Mouse (Mus musculus) adrenal gland, postnatal 36 days (tissue): ENCODE results near the gene Pcp4l1. TPM values are rescaled to one million over a fixed set of nuclear protein-coding genes. Genes with fewer than 3 reads are reported as not detected.

Experiments used
- DNase-seq, 2 experiments: peaks; one replicate each; pipeline ENCODE4 v3.0.0; 2021; ENCODE audit warnings: mixed read lengths in 1 of 2
- total RNA-seq, 2 experiments: library from RNA; stranded (reverse); gene quantifications; 2 replicates each; pipeline ENCODE4 v1.2.3; 2021

Gene Pcp4l1
- total RNA-seq, 2 experiments from 2014 or later = 42.0 to 53.6 TPM

DNA sequence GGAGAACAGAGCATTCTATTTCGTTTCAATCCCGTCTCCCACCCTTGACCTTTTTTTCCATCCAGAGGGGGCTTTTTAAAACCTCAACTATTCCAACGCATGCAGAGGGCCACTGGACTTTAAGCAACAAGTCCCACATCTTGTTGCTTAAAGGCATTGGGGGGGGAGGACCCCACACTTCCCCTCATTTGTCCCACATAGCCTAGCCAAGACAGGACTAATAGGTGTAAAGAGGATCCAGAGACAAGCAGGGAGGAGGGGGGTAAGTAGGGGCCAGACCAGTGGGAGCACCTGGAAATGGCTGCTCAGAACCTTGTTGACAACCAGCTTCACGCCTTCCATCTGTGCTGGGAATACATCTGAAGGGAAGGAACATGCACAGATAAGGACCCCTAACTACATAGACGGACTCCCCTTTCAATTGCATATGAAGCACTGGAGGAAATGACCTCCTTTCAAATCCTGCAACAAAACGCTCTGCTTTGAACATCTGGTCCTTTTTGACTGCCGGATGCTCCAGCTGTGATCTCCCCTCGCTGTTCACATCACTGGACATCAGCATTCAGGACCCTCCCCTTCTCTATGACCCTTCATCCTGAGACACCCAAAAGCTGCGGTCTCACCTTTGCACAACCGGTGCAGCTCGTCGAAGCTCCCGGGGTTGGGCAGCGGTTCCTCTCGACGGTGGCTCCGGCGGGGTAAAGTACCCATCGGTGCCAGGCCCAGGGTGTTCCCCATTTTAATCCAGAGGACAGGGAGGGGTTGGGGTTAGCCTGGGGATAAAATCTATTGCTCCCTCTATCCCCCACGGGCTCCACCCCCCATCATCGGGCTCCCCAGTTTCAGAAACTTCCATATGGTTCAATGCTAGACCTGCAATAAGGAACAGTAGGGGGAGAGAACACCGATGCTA is 25.5 kb upstream of the Pcp4l1 start:
- peak; percentile 27 to 35 for DNase-seq

DNA sequence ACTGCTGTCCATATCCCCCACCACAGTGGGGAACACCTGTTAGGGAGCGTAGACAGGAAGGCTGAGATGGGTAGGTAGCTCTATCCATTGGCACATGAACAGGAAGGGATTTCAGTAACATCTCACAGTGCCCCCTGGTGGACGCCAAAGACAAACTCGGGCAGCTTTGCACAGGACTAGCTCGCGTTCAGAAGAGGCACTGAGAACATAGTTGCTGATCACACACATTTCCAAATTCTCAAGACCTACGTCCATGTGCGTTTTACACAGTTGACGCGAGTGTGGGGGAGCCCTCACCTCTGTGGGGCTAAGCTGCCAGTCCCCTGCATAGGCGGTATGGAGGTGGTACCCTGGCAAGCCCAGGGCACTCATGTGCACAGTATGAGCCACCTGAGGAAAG is 24.8 kb upstream of the Pcp4l1 start:
- DNase-seq = peak; percentile 88 to 92

DNA sequence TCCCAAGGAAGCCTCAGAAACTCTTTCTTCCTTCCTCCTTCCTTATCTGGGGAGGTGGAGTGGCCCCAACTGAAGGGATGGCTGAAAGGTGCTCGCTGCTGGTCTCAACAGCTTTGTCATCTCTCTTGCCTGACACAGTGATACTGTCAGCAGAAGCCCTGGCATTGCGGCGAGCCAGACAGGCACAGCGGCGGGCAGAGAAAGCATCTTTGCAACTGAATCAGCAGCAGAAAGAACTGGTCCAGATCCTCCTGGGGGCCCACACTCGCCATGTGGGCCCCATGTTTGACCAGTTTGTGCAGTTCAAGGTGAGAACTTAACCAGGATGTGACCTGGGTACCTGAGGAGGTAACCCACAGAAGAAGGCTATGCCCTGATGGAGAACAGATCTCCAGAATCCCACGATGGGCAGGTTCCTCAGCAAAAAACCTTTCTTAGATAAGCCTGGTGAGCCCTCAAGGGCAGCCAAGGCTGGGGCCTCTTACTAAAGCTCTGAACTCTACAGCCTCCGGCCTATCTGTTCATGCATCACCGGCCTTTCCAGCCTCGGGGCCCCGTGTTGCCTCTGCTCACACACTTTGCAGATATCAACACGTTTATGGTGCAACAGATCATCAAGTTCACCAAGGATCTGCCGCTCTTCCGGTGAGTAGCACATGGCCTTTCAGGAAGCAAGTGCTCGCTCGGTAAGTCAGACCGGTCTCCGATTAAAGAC is 20.3 kb upstream of the Pcp4l1 start:
- DNase-seq = no peak

DNA sequence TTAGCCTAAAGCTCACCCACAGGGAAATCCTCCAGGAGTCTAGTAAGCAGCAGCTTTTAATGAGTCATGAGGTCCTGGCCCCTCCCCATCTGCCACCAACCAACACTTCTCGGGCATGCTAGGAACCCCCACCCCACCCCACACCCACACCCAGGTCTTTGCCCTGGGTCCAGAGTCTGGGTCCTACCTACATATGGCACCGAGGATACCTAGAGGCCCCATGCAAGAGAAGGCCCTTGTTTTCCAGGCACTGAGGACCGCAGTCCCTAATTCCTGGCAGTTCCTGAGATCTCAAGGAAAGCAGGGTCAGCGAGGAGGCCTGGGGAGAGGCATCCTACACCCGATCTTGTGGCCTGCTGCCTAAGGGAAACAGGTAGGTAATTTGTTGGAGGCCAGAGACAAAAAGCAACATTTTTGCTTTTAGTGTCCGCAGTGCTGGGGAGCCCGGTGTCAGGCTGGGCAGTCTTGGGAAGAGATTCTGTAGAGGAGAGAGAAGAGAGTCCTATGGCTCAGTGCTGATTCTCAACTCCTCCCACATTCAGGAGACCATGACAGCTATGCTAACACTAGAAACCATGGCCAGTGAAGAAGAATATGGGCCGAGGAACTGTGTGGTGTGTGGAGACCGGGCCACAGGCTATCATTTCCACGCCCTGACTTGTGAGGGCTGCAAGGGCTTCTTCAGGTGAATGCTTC is 17.9 kb upstream of the Pcp4l1 start, which contains the start of gene Nr1i3:
Gene Nr1i3 (plus strand): TSS at position 170 of the 696 bp plus-strand sequence.
- DNase-seq = no peak

DNA sequence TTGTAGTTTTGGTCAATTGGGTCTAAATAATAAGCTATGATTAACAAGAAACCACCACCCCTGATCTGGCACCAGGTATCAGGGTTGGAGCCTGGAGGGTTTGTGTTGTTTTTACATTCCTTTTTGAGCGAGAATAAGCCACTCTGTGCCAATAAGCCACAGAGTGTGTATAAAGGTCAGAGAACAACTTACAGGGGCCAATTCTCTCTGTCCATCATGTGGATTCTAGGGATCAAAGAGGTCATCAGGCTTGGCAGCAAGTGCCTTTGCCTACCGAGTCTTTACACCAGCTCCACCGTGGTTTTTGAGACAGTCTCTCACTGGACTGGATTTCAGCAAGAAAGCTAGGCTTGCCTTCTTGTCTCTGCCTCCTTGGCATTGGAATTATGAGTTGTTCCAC is 16.8 kb upstream of the Pcp4l1 start:
- no peak for DNase-seq

DNA sequence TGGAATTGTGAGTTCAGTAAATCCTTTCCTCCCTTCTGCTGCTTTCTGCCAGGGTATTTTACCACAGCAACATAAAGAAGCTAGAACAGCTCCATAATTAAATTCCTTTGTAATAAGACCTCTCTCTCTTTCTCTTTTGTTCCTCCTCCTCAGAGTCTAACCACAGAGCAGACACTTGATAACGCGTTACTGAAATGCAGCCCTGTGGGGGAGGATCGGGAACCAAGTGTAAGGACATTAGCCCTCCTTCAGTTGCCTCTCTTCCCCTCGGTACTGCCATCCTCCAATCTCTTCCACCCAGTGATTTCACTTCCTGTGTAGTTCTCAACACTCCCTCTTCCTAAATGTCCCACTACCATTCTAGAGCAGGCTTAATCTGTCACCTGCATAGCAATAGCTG is 13.3 kb upstream of the Pcp4l1 start:
- no peak for DNase-seq

DNA sequence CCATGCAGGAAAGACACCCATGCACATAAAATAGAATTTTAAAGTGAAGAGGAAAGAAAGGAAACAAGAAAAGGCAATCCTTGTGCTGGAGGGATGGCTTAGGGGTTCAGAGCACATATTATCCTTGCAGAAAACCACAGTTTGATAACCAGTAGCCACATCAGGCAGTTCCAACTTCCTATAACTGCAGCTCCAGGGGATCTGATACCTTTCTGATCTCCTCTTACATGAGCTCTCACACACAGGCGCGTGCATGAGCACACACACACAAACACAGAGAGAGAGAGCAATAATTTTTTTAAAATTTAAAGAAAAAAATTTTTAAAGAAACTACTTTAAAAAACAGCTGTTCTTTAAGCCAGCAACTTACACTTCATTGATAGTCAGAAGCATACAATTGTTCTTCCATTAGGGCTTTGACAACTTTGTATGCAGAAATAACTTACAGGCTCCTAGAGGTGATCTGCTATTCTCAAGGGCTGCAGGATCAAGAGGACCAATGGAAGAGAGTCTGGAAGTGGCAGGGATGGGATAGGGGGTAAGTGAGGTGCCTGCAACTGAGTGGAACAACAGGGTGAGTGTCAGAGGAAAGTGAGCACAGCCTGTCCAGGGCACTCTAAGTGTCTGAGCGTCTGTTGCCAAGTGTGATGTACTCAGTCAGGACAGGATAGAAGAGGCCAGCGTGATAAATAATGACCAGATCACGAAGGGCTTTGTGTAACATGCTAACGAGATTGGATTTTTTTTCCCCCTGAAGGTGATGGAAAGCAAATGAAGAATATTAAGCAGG is 9.8 kb upstream of the Pcp4l1 start:
- no peak for DNase-seq

DNA sequence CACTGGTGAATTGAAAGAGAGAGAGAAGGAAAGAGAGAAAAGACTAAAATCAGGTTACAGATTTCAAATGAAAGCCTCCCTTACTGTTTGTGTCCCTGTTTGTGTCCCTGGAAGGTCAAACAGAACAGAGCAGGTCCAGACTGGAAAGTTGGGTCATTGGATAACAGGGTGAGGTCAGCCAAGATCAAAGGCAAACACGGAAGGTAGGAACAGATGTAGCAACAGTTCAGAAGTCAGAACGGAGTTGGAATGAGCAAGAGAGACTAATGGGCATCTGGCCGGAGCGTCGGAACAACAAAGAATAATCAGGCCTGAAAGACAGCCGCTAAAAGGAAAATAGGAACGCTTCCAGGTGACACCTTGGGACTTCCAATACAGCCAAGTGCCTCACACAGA is 8.2 kb upstream of the Pcp4l1 start:
- DNase-seq = no peak

DNA sequence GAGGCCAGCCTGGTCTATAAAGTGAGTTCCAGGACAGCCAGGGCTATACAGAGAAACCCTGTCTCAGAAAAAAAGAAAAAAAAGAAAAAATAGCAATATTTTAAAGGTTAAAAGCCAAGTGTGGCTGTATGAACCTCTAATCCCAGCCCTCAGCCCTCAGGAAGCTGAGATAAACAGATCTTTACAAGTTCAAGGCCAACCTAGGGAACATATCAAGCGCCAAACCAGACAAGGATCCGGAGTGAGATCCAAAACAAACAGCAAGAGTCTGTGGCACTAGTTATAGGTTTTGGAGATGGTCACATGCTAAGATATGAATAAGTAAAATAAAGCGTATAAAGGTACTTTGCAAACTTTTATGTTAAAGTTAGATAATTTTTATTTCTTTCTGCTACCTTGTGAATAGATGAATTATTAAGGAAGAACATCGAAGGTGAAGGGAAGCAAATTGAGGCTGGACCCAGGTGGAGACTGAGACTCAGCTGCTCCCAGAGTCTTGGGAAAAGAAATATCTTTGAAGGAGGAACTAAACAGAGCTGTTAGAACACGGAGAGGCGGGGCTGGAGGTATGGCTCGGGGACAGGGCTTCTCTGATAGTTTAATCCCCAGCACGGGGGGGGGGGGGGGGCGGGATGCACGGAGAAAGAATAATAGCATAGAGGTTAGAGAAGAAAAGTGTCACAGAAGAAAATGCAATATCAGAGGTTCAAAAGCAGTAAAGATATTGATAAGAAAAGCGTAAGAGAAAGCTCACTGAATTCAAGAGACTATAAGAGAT is 7.6 kb upstream of the Pcp4l1 start:
- no peak for DNase-seq

DNA sequence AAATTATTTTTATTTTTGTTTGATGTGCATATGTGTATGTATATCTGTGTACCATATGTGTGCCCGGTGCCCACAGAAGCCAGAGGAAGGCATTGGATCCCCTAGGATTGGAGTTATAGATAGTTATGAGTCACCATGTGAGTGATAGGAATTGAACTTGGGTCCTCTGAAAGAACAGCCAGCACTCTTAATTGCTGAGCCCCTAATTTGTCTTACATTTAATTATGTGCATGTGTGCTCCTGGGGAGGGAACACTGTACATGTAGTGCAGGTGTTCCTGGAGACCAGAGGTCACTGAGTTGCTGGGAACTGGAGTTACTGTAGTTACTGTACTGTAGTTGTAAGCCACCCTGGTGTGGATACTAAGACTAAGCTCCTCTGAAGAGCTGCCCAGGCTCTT is 4.7 kb upstream of the Pcp4l1 start:
- DNase-seq = no peak

DNA sequence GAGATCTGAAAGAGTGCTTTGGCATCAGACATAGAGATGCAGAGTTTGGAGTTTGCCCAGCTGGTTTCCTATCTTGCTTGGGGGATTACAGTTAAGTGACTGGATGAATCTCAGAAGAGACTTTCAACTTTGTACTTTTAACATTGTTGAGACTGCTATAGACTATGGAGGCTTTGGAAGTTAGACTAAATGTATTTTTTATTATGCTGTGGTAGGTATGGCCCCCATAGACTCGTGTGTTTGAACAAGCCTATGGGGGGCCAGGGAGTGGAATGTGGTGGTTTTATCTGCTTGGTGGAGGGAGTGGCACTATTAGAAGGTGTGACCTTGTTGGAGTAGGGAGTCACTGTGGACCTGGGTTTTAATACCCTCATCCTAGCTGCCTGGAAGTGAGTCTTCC is 3.5 kb upstream of the Pcp4l1 start:
- DNase-seq = no peak

DNA sequence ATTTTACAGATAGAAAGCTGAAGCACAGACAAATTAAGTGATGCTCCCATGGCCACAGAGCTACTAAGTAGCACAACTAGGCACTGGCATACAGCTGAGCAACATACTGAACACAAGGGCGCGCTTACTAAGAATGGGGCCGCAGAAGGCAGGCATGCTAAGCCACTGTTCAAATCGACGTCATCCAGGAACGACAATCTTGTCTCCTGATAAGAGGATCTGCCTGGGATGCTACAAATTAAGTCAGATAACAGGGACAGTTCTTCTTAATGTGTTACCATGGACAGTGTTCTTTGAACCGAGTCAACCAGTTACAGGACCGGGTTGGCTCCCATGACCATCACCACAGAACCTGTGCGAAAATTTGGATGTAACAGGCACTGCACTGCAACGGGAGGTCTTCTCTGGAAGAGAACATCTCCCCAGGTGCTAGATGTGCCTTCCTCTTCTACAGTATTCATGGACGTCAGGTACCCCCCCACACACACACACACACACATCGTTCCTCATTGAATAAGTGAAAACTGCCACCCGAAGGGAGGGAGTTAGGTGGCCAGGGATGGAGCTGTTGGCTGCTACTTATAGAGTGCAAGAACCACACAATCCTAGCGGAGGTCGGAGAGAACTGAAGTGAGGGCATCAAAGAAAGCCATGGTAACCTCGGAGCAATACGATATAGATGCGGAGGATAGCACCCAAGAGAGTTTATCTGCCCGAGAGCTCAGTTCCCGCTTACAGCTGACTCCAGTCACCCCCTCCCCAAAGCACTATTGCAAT is 834 bp downstream of the Pcp4l1 start:
- DNase-seq = no peak

DNA sequence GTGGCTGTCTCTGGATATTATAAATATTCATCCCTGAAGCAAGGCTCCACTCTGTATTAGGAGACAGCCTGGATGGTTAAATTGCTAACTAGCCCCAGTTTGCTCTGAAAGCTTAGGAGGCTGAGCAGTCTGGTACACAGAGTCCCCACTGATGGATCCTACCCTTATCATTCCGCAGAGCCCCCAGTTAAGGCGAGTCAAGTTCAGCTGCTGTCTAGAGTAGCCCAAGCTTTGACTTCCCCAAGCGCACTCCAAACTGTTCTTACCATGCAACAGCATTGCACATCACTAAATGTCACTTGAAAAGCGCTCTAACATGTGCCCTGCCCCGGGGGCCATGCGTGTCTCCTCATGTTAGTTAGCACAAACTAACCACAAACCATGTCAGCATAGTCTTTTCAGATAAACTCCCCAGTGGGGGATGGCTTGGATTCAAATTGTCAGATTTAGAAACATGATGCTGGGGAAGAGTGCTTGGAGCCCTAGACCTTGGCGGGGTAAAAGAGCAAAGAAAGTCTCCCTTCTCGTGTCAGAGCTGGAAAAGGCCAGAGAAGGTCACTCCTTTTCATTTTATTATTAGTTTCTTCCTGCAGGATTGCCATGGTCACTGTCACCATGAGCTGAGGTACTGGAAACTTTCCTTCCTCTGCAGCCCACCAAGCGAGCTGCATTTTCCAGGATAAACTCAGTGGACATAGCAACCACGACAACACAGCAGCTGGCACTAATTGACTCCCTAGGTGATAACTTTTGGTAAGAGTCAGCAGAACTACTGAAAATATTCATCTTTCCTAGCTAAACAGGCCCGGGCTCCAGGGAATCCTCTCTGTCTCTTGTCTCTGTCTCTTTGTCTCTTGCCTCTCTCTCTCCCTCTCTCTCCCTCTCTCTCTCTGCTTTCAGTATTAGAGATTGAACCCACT is 1.9 kb downstream of the Pcp4l1 start:
- no peak for DNase-seq

DNA sequence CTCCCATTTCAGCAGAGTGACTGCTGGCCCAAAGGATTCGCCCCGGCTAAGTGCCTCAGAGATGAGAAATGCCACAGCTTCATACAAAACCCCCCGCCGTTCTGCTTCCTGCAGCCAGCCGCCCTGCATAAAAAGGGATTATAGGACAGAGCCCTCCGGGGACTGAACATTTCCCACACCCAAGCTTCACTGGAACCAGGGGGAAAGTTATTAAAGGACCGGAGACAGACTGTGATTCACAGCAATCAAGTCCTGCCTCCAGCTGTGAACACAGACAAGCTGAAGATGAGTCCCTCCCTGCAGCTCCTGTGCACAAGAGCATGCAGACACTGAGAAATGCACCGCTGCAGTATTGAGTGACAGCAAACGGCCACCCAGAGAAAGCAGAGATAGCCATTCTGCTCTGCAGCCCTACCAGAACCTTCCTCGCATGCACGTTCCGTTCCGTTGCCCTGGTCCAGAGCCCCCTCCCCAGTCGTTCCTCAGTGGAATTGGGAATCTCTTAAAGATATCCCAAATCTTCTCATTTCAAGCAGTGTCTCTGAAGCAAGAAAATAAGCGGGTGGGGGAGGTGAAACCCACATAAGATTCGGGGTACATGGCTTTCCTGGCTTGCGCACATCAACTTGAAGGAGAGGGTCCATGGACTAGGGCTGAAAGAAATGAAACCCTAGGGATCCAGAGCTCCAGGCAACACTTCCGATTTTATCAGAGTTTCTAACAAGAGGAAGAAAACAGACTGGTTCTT is 2.8 kb downstream of the Pcp4l1 start:
- peak in 1 of 2 experiments; percentile 22 for DNase-seq

DNA sequence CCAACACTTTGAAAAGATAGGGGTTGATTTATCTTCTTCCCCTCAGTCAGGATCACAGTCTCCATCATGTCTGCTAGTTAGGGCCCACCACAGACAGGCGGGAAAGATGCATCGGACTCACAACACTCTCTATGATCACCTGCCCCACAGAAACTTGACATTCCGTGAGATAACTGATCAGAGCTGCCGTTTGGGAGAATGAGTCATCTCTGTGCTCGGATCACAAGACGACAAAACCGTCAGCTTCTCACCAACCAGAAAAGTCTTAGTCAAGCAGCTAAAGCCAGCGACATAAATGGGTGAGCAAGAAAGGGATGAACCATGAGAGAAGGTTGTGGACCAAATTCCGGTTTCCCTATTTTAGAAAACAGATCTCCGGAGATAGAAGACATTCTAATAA is 3.8 kb downstream of the Pcp4l1 start:
- DNase-seq = peak in 1 of 2 experiments; percentile 16

DNA sequence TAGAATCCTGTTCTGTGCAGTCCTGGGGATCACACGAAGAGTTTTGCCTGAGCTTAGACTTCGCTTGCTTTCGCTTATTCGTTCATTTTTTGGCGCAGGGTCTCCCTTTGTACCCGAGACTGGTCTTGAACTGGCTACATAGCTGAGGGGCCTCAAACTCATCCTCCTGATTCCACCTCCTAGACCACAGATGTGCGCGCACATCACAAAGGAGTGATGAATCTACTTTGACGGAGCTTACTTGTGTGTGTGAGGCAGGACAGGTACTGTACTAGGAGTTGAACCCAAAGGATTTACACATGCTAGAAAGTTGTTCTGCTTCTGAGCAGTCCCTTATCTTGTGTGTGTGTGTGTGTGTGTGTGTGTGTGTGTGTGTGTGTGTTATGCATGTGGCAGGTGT is 5.2 kb downstream of the Pcp4l1 start:
- no peak for DNase-seq

DNA sequence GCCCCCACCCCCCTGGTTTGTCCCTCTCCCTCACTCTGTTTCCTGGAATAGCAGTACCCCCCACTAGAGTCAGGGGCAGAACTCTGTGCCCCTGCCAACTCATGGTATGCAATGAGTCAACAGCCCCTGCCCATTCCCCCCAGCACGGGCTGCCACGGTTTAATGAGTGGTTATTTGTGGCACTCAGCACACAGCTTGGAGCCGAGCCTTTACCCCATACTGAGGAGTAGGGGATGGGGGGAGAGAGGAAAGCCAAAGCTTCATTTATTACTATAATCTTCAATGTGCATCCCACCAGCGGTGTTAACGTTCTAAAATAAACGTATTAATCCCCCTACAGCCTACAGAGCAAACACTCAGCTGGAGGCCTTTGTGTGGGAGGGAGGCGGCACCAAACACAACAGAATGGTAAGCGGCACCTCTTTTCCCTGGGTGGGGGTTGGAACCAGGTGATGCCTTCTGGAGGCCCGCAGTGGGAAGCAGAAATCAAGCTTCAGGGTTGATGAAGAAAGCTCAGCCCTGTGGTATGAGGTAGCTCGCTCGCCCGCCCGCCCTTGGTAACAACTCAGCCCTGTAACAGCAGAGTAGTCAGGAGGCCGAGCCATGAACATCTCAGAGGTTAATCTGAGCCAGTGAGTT is 6.5 kb downstream of the Pcp4l1 start:
- DNase-seq = no peak

DNA sequence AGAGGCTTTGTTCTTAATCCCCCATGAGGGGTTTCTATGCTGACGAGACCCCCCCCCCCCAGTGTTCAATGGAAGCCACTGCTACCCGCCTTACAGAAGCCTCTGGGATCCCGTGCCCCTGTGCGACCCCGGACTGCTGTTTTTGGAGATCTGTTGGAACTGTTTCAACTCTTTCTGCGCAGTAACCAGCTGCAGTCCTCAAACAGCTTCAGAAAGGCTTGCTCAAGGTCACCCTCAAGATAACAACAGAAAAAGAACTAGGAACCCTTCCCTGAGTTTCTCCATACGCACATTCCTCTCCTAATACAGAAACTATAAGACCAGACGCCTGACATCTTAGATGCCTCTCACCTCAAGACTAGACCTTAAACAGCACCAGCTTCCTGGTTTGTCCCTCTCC is 7.0 kb downstream of the Pcp4l1 start:
- DNase-seq = peak in 1 of 2 experiments; percentile 19
